Comparison of ENCODE assay signal across 16 mouse cellular contexts in genomic region chr4:47209466-47209865, GRCm38 (mm10). TPM values are rescaled to one million over a fixed set of nuclear protein-coding genes. Genes with fewer than 3 reads are reported as not detected.
A peak's percentile ranks its signal among the peaks of the same experiment; 100 is the strongest.
DNase-seq lines count a peak whose midpoint lies in the region; ATAC-seq lines count a peak whose summit lies in the region.
"Had no signal": no experiment of that assay in that cellular context is flagged by ENCODE, and none has a peak within 500 bp of the region (broad histone marks: within the 10 kb centered on the region; RNA-seq: fewer than 3 reads in every experiment).

No protein-coding gene starts in this region.

- peak overlapping the region; percentile 80 for H3K4me2 ChIP-seq in heart, embryonic 14.5 days (ENCODE audit: low read length)
- peak overlapping the region; percentile 94 for H3K4me2 ChIP-seq in embryonic facial prominence, embryonic 13.5 days
- peak overlapping the region; percentile 91 for H3K4me2 ChIP-seq in limb, embryonic 15.5 days

- peaks cover 4 to 19% of the 10 kb centered on the region in 2 experiments; a peak in 3 of 4 replicates for H3K4me1 ChIP-seq in heart, embryonic 14.5 days (ENCODE audit: control insufficient read depth in 2 of 2, insufficient read depth in 2 of 2, low read length in 2 of 2)
- peaks cover 15% of the 10 kb centered on the region for H3K4me1 ChIP-seq in embryonic facial prominence, embryonic 13.5 days
- peaks cover 14% of the 10 kb centered on the region for H3K4me1 ChIP-seq in limb, embryonic 15.5 days

- no peak for ATAC-seq in heart, embryonic 14.5 days (ENCODE audit: insufficient number of reproducible peaks, insufficient read depth, low FRiP score, low read depth)
- no peak for ATAC-seq in embryonic facial prominence, embryonic 13.5 days (ENCODE audit: insufficient number of reproducible peaks, insufficient read depth, low FRiP score, low TSS enrichment, low read depth)
- no peak for ATAC-seq in limb, embryonic 15.5 days (ENCODE audit: insufficient number of reproducible peaks, low FRiP score, low TSS enrichment, low read depth)
- ATAC-seq: activated CD4-positive, CD25-positive, alpha-beta regulatory T cell, adult 4 months had no signal

- 76% methylated on average over 7 of the region's 7 CpGs for WGBS in heart, embryonic 14.5 days
- 78% methylated on average over 7 of the region's 7 CpGs for WGBS in embryonic facial prominence, embryonic 13.5 days
- 71% methylated on average over 7 of the region's 7 CpGs for WGBS in limb, embryonic 15.5 days

- 0 out of 4 replicates have a peak overlapping the region, but pooled peaks of 1 of the 2 experiments have one; percentile 51 for H3K4me3 ChIP-seq in heart, embryonic 14.5 days (ENCODE audit: control insufficient read depth in 1 of 2, insufficient read depth in 1 of 2, low read depth in 1 of 2, low read length in 2 of 2)
- H3K4me3 ChIP-seq in embryonic facial prominence, embryonic 13.5 days, result peak overlapping the region; percentile 58; the same call in 1 of the 2 replicates
- peak overlapping the region; percentile 55 for H3K4me3 ChIP-seq in limb, embryonic 15.5 days

- no peak overlapping the region for H3K9ac ChIP-seq in heart, embryonic 14.5 days (ENCODE audit: low read length)
- no peak overlapping the region for H3K9ac ChIP-seq in embryonic facial prominence, embryonic 13.5 days
- H3K9ac ChIP-seq in limb, embryonic 15.5 days, result no peak overlapping the region
- H3K9ac ChIP-seq: forebrain, embryonic 12.5 days had no signal

- no peaks in the 10 kb centered on the region for H3K9me3 ChIP-seq in heart, embryonic 14.5 days (ENCODE audit: control insufficient read depth, low read length)
- no peaks in the 10 kb centered on the region for H3K9me3 ChIP-seq in embryonic facial prominence, embryonic 13.5 days
- no peaks in the 10 kb centered on the region for H3K9me3 ChIP-seq in limb, embryonic 15.5 days
- H3K9me3 ChIP-seq: forebrain, embryonic 12.5 days had no signal

- H3K27me3 ChIP-seq in heart, embryonic 14.5 days (ENCODE audit: control insufficient read depth, insufficient read depth, low read length), result peaks cover 50% of the 10 kb centered on the region
- peaks cover 67% of the 10 kb centered on the region for H3K27me3 ChIP-seq in embryonic facial prominence, embryonic 13.5 days
- peaks cover 57% of the 10 kb centered on the region for H3K27me3 ChIP-seq in limb, embryonic 15.5 days

- no peak for DNase-seq in heart, adult 8-10 months (ENCODE audit: low spot score)
- peak; percentile 52 for DNase-seq in kidney, postnatal 10 days
- no peak for DNase-seq in kidney, adult 11 months
- DNase-seq in testis, postnatal 14 days (ENCODE audit: low spot score), result no peak
- no peak for DNase-seq in thymus, postnatal 10 days (ENCODE audit: low spot score in 2 of 2)
- DNase-seq: cerebellum, adult 9-11 months; lung, postnatal 4 days; midbrain, embryonic 14.5 days; right cerebral cortex, postnatal 25 days; thymus, postnatal 4 days had no signal

- H3K36me3 ChIP-seq in heart, embryonic 14.5 days (ENCODE audit: control insufficient read depth, insufficient read depth, low read length), result no peaks in the 10 kb centered on the region
- no peaks in the 10 kb centered on the region for H3K36me3 ChIP-seq in embryonic facial prominence, embryonic 13.5 days
- H3K36me3 ChIP-seq in limb, embryonic 15.5 days, result no peaks in the 10 kb centered on the region
- H3K36me3 ChIP-seq: forebrain, embryonic 12.5 days had no signal

- H3K27ac ChIP-seq in heart, embryonic 14.5 days (replicated peaks in 1 of 2; ENCODE audit: control insufficient read depth in 1 of 2, insufficient read depth in 1 of 2, low read depth in 2 of 2, low read length in 2 of 2), result no peak overlapping the region
- no peak overlapping the region for H3K27ac ChIP-seq in embryonic facial prominence, embryonic 13.5 days
- H3K27ac ChIP-seq in limb, embryonic 15.5 days, result no peak overlapping the region
- H3K27ac ChIP-seq: forebrain, embryonic 12.5 days had no signal

RNA-seq across cellular contexts. Expression of gene Col15a1, which starts 1.5 kb away (rescaled TPM):
- polyA plus RNA-seq in heart, embryonic 14.5 days (2014; fragmentation: Nextera tagmentation; extraction: Ambion mirVana), result 8.0 and 12.0 TPM in 2 replicates
- 10 to 100 TPM; 29.9 to 58.5 (median 52.4) TPM for total RNA-seq in heart, adult 8-10 months (2022)
- polyA plus RNA-seq in embryonic facial prominence, embryonic 13.5 days (2015; fragmentation: Nextera tagmentation; extraction: Ambion mirVana), result 18.3 and 19.3 TPM in 2 replicates
- polyA plus RNA-seq in limb, embryonic 15.5 days (2015; fragmentation: Nextera tagmentation; extraction: Ambion mirVana), result 25.0 and 26.9 TPM in 2 replicates
- total RNA-seq: neutrophil, adult 5-6 weeks had no signal
